In genomic region chr10:24589238-24589637, GRCm38 (mm10) we compare ENCODE assay signal across 18 mouse cellular contexts.
"Had no signal": no experiment of that assay in that cellular context is flagged by ENCODE, and none has a peak within 500 bp of the region (broad histone marks: within the 10 kb centered on the region; RNA-seq: fewer than 3 reads in every experiment).

No protein-coding gene starts in this region.

- ATAC-seq: liver, postnatal 0 days; lung, postnatal 0 days; midbrain, embryonic 15.5 days had no signal

- H3K27me3 ChIP-seq: limb, embryonic 13.5 days; midbrain, embryonic 12.5 days; midbrain, embryonic 15.5 days had no signal

- H3K4me2 ChIP-seq: limb, embryonic 13.5 days; liver, embryonic 11.5 days; lung, embryonic 14.5 days; midbrain, embryonic 12.5 days; midbrain, embryonic 15.5 days had no signal

- H3K36me3 ChIP-seq: limb, embryonic 13.5 days; midbrain, embryonic 12.5 days; midbrain, embryonic 15.5 days had no signal

- DNase-seq: kidney, adult 2 months; kidney, postnatal 10 days; kidney, postnatal 36 days; left cerebral cortex, postnatal 4 days; liver, postnatal 0 days; lung, embryonic 14.5 days; right cerebral cortex, postnatal 14 days; right cerebral cortex, postnatal 4 days; thymus, adult 2 months; thymus, postnatal 14 days had no signal

- H3K4me3 ChIP-seq: limb, embryonic 13.5 days; midbrain, embryonic 12.5 days; midbrain, embryonic 15.5 days had no signal

- H3K4me1 ChIP-seq: midbrain, embryonic 15.5 days had no signal

- H3K9ac ChIP-seq: limb, embryonic 13.5 days; liver, embryonic 14.5 days; liver, postnatal 0 days; lung, embryonic 14.5 days; midbrain, embryonic 12.5 days; midbrain, embryonic 15.5 days had no signal

- H3K27ac ChIP-seq: limb, embryonic 13.5 days; liver, embryonic 14.5 days; macrophage; midbrain, embryonic 12.5 days; midbrain, embryonic 15.5 days; stomach, postnatal 0 days had no signal

- H3K9me3 ChIP-seq: limb, embryonic 13.5 days; midbrain, embryonic 12.5 days; midbrain, embryonic 15.5 days had no signal
